Comparison of ENCODE assay signal across 12 mouse cellular contexts in the genomic region with DNA sequence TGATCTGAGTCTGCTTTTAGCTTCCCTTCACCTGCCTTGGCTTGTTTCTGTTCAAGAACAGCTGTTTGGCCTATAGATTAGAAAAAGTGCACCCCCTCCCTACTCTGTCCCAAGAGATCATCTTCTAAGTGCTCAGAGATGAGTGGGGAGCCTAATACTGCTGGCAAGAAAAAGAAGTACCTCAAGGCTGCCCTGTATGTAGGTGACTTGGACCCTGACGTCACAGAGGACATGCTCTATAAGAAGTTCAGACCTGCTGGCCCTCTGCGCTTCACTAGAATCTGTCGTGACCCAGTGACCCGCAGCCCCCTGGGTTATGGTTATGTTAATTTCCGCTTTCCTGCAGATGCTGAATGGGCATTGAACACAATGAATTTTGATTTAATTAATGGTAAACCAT. TPM values are rescaled to one million over a fixed set of nuclear protein-coding genes. Genes with fewer than 3 reads are reported as not detected.
DNase-seq lines count a peak whose midpoint lies in the region; ATAC-seq and TF ChIP-seq lines count a peak whose summit lies in the region.
"Had no signal": no experiment of that assay in that cellular context is flagged by ENCODE, and none has a peak within 500 bp of the region (broad histone marks: within the 10 kb centered on the region; RNA-seq: fewer than 3 reads in every experiment).

No protein-coding gene starts in this region.

- H3K27ac ChIP-seq in forebrain, embryonic 11.5 days (ENCODE audit: low read depth, low read length): no peak overlapping the region
- H3K27ac ChIP-seq in forebrain, embryonic 10.5 days: no peak overlapping the region
- no peak overlapping the region for H3K27ac ChIP-seq in embryonic facial prominence, embryonic 12.5 days
- no peak overlapping the region for H3K27ac ChIP-seq in hindbrain, embryonic 11.5 days (ENCODE audit: low read depth, low read length)
- peak overlapping the region; percentile 94 for H3K27ac ChIP-seq in midbrain, embryonic 15.5 days
- H3K27ac ChIP-seq in gastrocnemius, adult 2 months: no peak overlapping the region
- H3K27ac ChIP-seq: kidney, postnatal 0 days had no signal

- no peak overlapping the region for H3K9ac ChIP-seq in forebrain, embryonic 11.5 days (ENCODE audit: low read length)
- no peak overlapping the region for H3K9ac ChIP-seq in embryonic facial prominence, embryonic 12.5 days
- no peak overlapping the region for H3K9ac ChIP-seq in hindbrain, embryonic 11.5 days (ENCODE audit: low read depth, low read length)
- no peak overlapping the region for H3K9ac ChIP-seq in midbrain, embryonic 15.5 days

- no peak overlapping the region for H3K4me3 ChIP-seq in forebrain, embryonic 11.5 days (ENCODE audit: low read depth, low read length)
- H3K4me3 ChIP-seq in forebrain, embryonic 10.5 days: no peak overlapping the region
- H3K4me3 ChIP-seq in embryonic facial prominence, embryonic 12.5 days: no peak overlapping the region
- no peak overlapping the region for H3K4me3 ChIP-seq in hindbrain, embryonic 11.5 days (ENCODE audit: low read depth, low read length)
- peak overlapping the region; percentile 47 for H3K4me3 ChIP-seq in midbrain, embryonic 15.5 days
- no peak overlapping the region for H3K4me3 ChIP-seq in gastrocnemius, adult 2 months

- no peaks in the 10 kb centered on the region for H3K4me1 ChIP-seq in forebrain, embryonic 11.5 days (replicated peaks; ENCODE audit: control insufficient read depth, insufficient read depth, low read length)
- no peaks in the 10 kb centered on the region for H3K4me1 ChIP-seq in forebrain, embryonic 10.5 days
- no peaks in the 10 kb centered on the region for H3K4me1 ChIP-seq in embryonic facial prominence, embryonic 12.5 days
- H3K4me1 ChIP-seq in hindbrain, embryonic 11.5 days (replicated peaks; ENCODE audit: control insufficient read depth, insufficient read depth, low read length): no peaks in the 10 kb centered on the region
- no peaks in the 10 kb centered on the region for H3K4me1 ChIP-seq in midbrain, embryonic 15.5 days

- intact Hi-C loops in gastrocnemius, adult 2 months (cut with DNase I): no loop called here

- no peaks in the 10 kb centered on the region for H3K9me3 ChIP-seq in forebrain, embryonic 11.5 days (ENCODE audit: control insufficient read depth, low read length)
- no peaks in the 10 kb centered on the region for H3K9me3 ChIP-seq in forebrain, embryonic 10.5 days
- no peaks in the 10 kb centered on the region for H3K9me3 ChIP-seq in embryonic facial prominence, embryonic 12.5 days
- no peaks in the 10 kb centered on the region for H3K9me3 ChIP-seq in hindbrain, embryonic 11.5 days (ENCODE audit: control insufficient read depth, low read length)
- H3K9me3 ChIP-seq in midbrain, embryonic 15.5 days: no peaks in the 10 kb centered on the region

- ATAC-seq in forebrain, embryonic 11.5 days (replicated peaks; ENCODE audit: low FRiP score): peak; percentile 25; the same call in 1 of the 2 replicates
- no peak for ATAC-seq in embryonic facial prominence, embryonic 12.5 days (ENCODE audit: insufficient number of reproducible peaks, insufficient read depth, low FRiP score, low TSS enrichment)
- ATAC-seq in hindbrain, embryonic 11.5 days (ENCODE audit: low FRiP score): peak; percentile 48
- ATAC-seq in midbrain, embryonic 15.5 days (replicated peaks): peak; percentile 53

- peak; percentile 41 for DNase-seq in forebrain, embryonic 11.5 days (ENCODE audit: low spot score)
- DNase-seq in forebrain, embryonic 10.5 days (ENCODE audit: extremely low spot score, low spot score): no peak
- peak; percentile 6 for DNase-seq in hindbrain, embryonic 11.5 days (ENCODE audit: low spot score)
- DNase-seq in gastrocnemius, adult 2 months: no peak
- no peak for DNase-seq in thymus, postnatal 14 days
- no peak for DNase-seq in ovary, postnatal 14 days (ENCODE audit: low spot score)
- DNase-seq: adrenal gland, postnatal 36 days; lung, postnatal 36 days had no signal

- no peak overlapping the region for H3K4me2 ChIP-seq in forebrain, embryonic 11.5 days (ENCODE audit: low read depth, low read length, severe bottlenecking)
- peak overlapping the region; percentile 44; the same call in 1 of the 2 replicates for H3K4me2 ChIP-seq in embryonic facial prominence, embryonic 12.5 days (replicated peaks)
- H3K4me2 ChIP-seq in hindbrain, embryonic 11.5 days (replicated peaks; ENCODE audit: low read depth, low read length): no peak overlapping the region
- peak overlapping the region; percentile 46 for H3K4me2 ChIP-seq in midbrain, embryonic 15.5 days

- H3K36me3 ChIP-seq in forebrain, embryonic 11.5 days (ENCODE audit: control insufficient read depth, insufficient read depth, low read length): no peaks in the 10 kb centered on the region
- no peaks in the 10 kb centered on the region for H3K36me3 ChIP-seq in forebrain, embryonic 10.5 days (replicated peaks)
- no peaks in the 10 kb centered on the region for H3K36me3 ChIP-seq in embryonic facial prominence, embryonic 12.5 days
- H3K36me3 ChIP-seq in hindbrain, embryonic 11.5 days (ENCODE audit: control insufficient read depth, insufficient read depth, low read length): no peaks in the 10 kb centered on the region
- H3K36me3 ChIP-seq in midbrain, embryonic 15.5 days (replicated peaks): no peaks in the 10 kb centered on the region

- no peak for TF ChIP-seq CTCF in gastrocnemius, adult 2 months (IDR thresholded peaks at IDR 0.05)

- H3K27me3 ChIP-seq in forebrain, embryonic 11.5 days (ENCODE audit: control insufficient read depth, insufficient read depth, low read length): no peaks in the 10 kb centered on the region
- H3K27me3 ChIP-seq in forebrain, embryonic 10.5 days (ENCODE audit: poor library complexity, severe bottlenecking): no peaks in the 10 kb centered on the region
- H3K27me3 ChIP-seq in embryonic facial prominence, embryonic 12.5 days: no peaks in the 10 kb centered on the region
- H3K27me3 ChIP-seq in hindbrain, embryonic 11.5 days (ENCODE audit: control insufficient read depth, insufficient read depth, low read length): no peaks in the 10 kb centered on the region
- H3K27me3 ChIP-seq in midbrain, embryonic 15.5 days (replicated peaks): no peaks in the 10 kb centered on the region

- 85% methylated on average over 5 of the region's 5 CpGs for WGBS in forebrain, embryonic 11.5 days
- 81% methylated on average over 5 of the region's 5 CpGs for WGBS in forebrain, embryonic 10.5 days
- 84% methylated on average over 5 of the region's 5 CpGs for WGBS in embryonic facial prominence, embryonic 12.5 days
- 59% methylated on average over 5 of the region's 5 CpGs for WGBS in hindbrain, embryonic 11.5 days
- 65% methylated on average over 5 of the region's 5 CpGs for WGBS in midbrain, embryonic 15.5 days

RNA-seq across cellular contexts. Expression of gene Pabpc5, which starts 0.9 kb away (rescaled TPM):
- 0.25 and 0.49 TPM in 2 replicates for polyA plus RNA-seq in forebrain, embryonic 11.5 days (2014; fragmentation: Nextera tagmentation; extraction: Ambion mirVana)
- polyA plus RNA-seq in forebrain, embryonic 10.5 days (2016; fragmentation: Nextera tagmentation; extraction: Ambion mirVana): 0.17 and 0.20 TPM in 2 replicates
- polyA plus RNA-seq in embryonic facial prominence, embryonic 12.5 days (2016; fragmentation: Nextera tagmentation; extraction: Ambion mirVana): 0.38 and 0.59 TPM in 2 replicates
- polyA plus RNA-seq in hindbrain, embryonic 11.5 days (2014; fragmentation: Nextera tagmentation; extraction: Ambion mirVana): 0.14 and 0.39 TPM in 2 replicates
- 1.4 and 1.7 TPM in 2 replicates for polyA plus RNA-seq in midbrain, embryonic 15.5 days (2015; fragmentation: Nextera tagmentation; extraction: Ambion mirVana)
- not detected for total RNA-seq in gastrocnemius, adult 2 months (2021)
- polyA plus RNA-seq: C2C12 had no signal

Comparison
In these comparisons a context has a peak if more than half of its experiments do, and no peak if none do; other contexts are left out.
1. DNase-seq: peak in forebrain, embryonic 11.5 days (single experiment) and hindbrain, embryonic 11.5 days (single experiment); none in forebrain, embryonic 10.5 days (single experiment), gastrocnemius, adult 2 months (single experiment), thymus, postnatal 14 days (single experiment) and ovary, postnatal 14 days (single experiment).
2. H3K4me2 ChIP-seq: peak in embryonic facial prominence, embryonic 12.5 days (single experiment) and midbrain, embryonic 15.5 days (single experiment); none in forebrain, embryonic 11.5 days (single experiment) and hindbrain, embryonic 11.5 days (single experiment).